Mouse (Mus musculus) adrenal gland, postnatal 36 days (tissue): ENCODE measurements around the gene Gm43518. TPM values are rescaled to one million over a fixed set of nuclear protein-coding genes. Genes with fewer than 3 reads are reported as not detected.

Experiments
- DNase-seq, 2 experiments: peaks; one replicate each; pipeline ENCODE4 v3.0.0; 2021; ENCODE audit warnings: mixed read lengths in 1 of 2
- total RNA-seq, 2 experiments: library from RNA; stranded (reverse); gene quantifications; 2 replicates each; pipeline ENCODE4 v1.2.3; 2021

Gm43518 gene
- total RNA-seq, 2 experiments from 2014 or later = 1.1 TPM; not detected in 1

DNA sequence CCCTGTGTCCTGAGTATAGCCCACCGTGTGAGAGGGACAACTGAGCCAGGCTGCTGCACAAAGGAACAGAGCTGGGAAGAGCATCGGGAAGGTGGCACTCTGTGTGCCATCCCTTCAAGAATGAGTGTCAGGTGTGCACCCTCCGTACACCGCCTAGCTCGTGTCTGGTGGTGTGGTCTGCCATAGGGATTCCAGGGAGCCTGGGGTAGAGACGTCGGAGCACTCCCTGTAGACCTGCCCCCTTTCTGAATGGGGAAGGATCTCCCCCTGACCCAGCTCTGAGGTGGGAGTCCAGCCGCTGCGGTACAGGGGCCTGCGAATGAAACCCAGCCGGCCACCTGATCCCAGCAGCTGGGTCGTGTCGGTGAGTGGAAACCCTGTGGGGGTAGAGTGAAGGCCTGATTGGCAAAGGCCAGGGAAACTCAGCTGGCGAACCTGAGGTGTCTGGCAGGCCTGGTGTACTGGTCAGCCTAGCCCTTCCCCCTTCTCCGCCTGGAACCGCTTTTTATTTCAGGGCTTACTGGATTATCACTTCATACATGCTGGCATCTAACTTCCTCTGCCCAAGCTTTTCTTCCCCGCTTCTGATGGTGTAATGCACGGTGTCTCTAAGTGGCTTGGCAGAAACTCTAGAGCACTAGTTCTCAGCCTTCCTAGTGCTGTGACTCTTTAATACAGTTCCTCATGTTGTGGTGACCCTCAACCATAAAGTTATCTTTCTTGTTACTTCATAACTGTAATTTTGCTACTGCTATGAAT, 52.2 kb downstream of the Gm43518 start:
- DNase-seq = no peak

DNA sequence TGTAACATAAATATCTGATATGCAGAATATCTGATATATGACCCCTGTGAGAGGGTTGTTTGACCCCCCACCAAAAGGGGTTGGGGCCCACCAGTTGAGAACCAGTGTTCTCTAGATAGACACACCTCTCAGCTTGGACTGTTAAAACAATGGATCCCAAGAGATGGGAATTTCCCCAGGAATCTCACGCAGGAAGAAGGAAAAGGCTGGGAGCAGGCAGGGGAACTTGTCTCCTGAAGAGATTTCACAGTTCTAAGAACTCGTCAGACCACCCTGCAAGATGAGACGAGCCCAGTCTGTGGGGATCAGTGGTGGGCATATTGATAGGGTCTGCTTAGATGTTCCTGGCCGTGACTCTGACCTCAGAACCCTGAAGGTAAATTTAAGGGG, 52.8 kb downstream of the Gm43518 start:
- no peak for DNase-seq

DNA sequence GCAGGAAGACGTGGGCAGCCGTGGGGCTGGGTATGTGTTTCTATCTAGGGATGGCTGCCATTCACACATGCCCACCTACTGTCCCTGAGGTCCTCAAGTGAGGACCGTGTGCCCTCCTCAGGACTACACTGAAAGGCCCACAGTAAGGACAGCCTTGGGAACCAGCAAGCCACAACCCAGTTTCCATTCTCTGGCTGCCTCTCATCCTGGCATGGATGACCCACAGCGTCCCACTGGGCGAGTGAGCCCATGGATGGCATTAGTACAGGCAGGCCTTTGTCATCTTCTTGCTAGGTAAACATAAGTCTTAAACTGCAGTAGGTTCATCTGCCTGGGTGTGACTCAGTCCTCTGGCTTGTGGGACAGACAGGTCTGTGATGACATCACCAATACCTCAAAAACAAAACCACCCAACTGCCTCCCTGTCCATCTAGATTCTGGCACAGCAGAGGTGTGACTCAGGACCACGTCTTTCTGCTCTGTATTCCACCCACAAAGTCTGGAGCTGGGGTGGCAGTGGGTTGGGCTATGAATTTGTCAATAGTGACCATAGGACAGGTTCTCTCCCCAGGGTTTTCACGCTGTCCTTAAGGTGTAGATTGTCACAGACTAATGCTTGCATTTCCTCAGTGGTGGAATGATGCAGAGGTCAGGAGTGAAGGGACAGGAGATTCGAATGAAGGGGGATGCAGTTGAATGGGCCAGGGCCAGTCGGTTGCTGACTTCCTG, 53.5 kb downstream of the Gm43518 start:
- no peak for DNase-seq

DNA sequence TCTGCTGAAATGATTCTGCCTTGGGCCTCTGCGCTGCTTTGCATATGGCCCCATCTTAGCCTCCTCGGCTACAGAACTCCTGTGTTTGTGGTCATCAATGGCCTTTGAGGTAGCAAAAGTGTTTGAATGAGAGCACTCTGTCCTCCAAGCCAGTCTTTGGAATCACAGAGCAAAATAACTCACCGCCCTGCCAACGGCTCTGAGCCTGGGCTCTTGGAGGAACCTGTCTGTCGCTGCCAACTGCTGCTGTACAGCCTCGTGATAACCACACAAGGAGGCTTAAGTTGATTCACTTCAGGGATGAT, 54.0 kb downstream of the Gm43518 start:
- no peak for DNase-seq

DNA sequence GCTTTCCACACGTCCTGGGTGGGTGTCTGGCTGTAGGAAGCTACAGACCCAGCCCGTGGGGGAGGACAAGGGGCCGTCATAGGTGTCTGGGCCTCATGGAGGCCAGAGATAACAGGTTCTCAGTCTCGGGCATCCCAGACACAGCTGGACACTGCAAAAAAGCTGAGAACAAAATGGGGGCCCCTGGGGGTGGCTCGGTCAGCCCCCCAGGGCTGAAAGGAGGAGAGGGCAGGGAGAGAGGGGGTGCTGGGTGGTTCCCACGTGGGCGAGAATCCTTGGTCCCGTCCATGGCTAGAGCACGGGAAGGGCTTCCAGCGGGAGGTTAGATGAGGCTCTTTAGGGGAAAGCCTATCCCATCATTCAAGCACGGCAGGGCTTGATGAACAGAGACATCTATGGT, 55.6 kb downstream of the Gm43518 start:
- DNase-seq = no peak

DNA sequence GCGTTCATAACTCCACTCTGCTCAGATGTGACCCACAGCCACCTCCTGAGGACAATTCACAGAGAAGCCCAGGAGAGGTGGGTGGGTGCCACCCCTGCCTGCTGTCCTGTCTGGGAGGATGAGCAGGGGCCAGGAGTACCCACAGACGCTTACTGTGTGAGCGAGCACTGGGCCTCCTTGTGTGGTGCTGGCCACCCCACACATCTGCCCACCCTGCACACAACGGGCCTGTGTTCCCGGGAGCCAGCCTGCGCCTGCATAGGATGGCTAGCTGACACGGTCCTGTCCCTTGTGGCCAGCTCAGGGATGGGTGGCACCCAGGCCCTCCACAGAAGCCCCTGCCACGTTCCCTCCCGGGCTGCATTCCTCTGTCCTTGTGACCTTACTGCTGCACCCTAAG, 58.2 kb downstream of the Gm43518 start:
- no peak for DNase-seq

DNA sequence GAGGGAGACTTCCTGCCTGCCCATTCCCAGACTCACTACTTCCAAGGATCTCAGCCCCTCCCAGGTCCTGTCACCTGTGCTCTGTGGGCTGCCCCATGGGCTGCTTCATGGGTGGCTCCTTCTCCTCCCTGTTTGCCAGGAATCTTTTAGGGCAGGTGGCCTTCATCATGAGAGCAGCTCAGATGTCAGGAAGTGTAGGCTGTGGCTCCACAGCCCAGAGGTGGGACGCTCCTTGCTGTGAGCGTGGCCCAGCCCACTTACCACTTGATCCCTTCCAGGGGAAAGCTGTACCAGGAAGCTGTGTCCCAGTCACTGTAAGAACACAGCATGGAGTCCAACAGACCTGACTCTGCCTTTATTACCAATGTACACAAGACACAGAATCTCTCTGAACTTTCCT, 59.7 kb downstream of the Gm43518 start:
- no peak for DNase-seq

DNA sequence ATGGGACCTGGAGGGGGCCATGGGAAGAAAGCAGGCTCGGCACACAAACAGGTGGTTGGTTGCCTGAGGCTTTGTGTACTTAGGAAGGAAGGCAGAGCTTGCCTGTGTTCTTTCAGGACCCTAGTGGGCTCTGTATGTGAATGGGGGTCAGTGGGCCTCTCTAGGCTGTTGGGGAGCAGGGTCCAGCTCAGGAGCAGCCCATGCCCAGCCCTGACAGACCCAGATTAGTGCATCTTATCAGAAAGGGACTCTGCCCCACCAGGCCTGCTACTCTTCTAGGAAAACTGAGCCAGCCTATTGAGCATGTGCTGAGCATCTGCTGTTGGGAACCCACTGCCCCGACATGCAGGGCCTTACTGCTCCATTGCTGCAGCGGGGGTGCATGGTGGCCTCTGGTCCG, 60.3 kb downstream of the Gm43518 start:
- no peak for DNase-seq

Other genes with a start within 250 kb of the Gm43518 start
- gene Clip1, start 242.8 kb upstream of the Gm43518 start, total RNA-seq = 10 to 100 TPM; 70.7 to 75.3 TPM
- gene Zcchc8, start 206.3 kb upstream of the Gm43518 start, total RNA-seq = 10 to 100 TPM; 37.1 to 44.4 TPM
- gene Rsrc2, start 178.0 kb upstream of the Gm43518 start, total RNA-seq = 10 to 100 TPM; 65.6 to 81.8 TPM
- gene Kntc1, start 177.7 kb upstream of the Gm43518 start, total RNA-seq = 1 to 10 TPM; 1.4 to 4.0 TPM
- 1 to 10 TPM; 3.5 to 9.6 TPM for gene Hcar2, start 61.9 kb upstream of the Gm43518 start, total RNA-seq
- gene Hcar1, start 47.4 kb upstream of the Gm43518 start, total RNA-seq = 10 to 100 TPM in 1 of 2 experiments, 1 to 10 TPM in 1; 8.8 to 18.3 TPM
- gene Denr, start 20.2 kb upstream of the Gm43518 start, total RNA-seq = 10 to 100 TPM; 66.5 to 73.3 TPM
- gene Ccdc62, start 3.3 kb downstream of the Gm43518 start, total RNA-seq = 1 to 10 TPM; 2.9 to 3.3 TPM
- 10 to 100 TPM; 15.1 to 18.4 TPM for gene Hip1r, start 46.2 kb downstream of the Gm43518 start, total RNA-seq
- gene Vps37b, start 104.9 kb downstream of the Gm43518 start, total RNA-seq = 100 to 1,000 TPM in 1 of 2 experiments, 10 to 100 TPM in 1; 93.1 to 188 TPM
- 10 to 100 TPM; 10.8 to 11.4 TPM for gene Abcb9, start 168.4 kb downstream of the Gm43518 start, total RNA-seq
- gene Ogfod2, start 184.9 kb downstream of the Gm43518 start, total RNA-seq = 10 to 100 TPM; 34.2 to 41.1 TPM
- gene Arl6ip4, start 188.7 kb downstream of the Gm43518 start, total RNA-seq = 10 to 100 TPM; 50.0 to 69.2 TPM